Mouse (Mus musculus) kidney, adult 10 weeks (tissue): ENCODE measurements around the gene Olfr576. TPM values are rescaled to one million over a fixed set of nuclear protein-coding genes. Genes with fewer than 3 reads are reported as not detected.

Source experiments
- polyA plus RNA-seq: library from polyadenylated mRNA; stranded (reverse); fragments of 350-450 nt; fragmentation: Illumina TruSeq; extraction: RNeasy Lipid Tissue Mini Kit (QIAGEN cat#74804); gene quantifications from one replicate; pipeline ENCODE4 v1.2.3, GENCODE M21; 2014; ENCODE audit warnings: low read depth, low replicate concordance

Olfr576 gene
- polyA plus RNA-seq = not detected

GRCm38 (mm10) chr7:102962360-102962759 lies at the start of gene Olfr576:
Gene Olfr576 (plus strand): TSS chr7:102962660.

DNA sequence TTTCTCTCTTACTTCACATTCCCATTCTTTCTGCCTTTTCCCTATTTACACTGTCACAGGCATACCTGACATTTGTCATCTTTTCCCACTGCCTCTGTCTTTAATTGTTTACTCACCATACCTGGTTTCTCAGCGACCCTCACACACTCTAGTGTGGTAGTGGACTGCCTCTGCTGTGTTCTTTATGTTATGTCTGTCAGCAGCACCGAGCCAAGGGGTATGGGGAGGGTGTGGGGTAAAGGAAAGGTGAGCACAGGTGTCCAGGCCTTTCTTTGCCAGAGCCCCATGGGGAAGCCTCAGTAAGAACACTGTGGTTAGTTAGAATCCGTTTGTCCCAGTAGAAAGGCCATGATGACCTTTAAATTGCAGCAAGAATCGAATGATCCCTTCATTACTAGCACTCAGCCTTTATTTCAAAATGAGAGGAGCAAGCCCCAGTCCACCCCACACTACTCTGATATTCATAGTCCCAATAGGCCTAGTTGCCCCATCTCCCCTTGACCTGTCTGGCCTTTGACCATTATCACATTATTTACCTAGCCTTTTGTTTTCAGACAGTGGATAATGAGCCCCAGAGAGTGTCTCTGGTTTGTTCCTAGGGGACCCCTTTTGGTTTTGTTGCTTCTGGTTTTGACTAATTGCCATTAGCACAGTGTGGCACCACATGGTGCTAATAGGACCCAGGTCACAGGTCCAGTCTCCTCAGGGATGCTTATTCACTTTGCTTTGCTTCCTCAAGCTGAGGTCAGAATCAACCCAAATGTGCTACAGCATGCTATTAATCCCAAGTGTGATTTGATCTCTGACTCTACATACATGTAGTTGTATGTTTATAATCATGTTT lies 45.2 kb upstream of the Olfr576 start, which contains the start of gene Olfr571:
Olfr571 (minus strand) TSS at position 505 of the 844 bp plus-strand sequence.

DNA sequence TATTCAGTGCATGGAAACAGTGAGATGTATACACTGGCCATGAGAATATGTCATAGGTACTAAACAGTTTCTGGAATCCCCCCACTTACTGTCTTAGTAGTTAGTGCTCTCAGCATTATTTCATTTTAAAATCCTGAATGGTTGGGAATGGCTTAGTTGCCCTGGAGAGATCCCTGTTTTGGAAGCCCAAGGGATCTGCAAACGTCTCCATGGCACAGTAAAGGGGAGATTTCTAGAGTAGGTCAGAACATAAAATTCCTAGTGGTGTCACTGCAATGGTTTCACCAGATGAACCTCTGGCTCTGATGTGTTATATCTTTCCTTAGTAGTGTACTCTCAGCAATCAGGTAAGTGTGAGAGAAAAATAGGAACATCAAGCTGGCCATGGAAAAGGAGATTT lies 38.4 kb upstream of the Olfr576 start, which contains the start of gene Olfr572:
Olfr572 (plus strand) TSS at position 301 of the 400 bp plus-strand sequence.

GRCm38 (mm10) chr7:102942475-102942874 lies 20.0 kb upstream of the Olfr576 start, which contains the start of gene Olfr573-ps1:
Gene Olfr573-ps1 (minus strand): TSS chr7:102942575.

DNA sequence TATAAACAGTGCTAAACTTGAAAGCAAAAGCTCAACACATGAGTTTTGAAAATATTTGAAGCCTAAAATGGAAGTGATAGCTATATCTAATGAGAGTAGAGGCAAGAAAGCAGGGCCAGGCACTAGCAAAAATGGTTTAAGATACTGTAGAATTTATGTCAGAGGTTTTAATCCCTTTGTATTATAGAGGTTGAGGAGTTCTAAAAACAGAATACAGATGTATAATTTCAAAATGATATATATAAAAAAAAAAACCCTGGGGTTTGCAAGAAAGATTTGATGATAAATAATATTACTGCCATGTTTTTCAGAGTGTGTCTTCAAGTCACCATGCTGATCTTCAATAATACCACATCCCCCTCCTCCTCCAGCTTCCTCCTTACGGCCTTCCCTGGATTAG lies 14.3 kb upstream of the Olfr576 start, which contains the start of gene Olfr574:
Olfr574 (plus strand) TSS at position 301 of the 400 bp plus-strand sequence.

DNA sequence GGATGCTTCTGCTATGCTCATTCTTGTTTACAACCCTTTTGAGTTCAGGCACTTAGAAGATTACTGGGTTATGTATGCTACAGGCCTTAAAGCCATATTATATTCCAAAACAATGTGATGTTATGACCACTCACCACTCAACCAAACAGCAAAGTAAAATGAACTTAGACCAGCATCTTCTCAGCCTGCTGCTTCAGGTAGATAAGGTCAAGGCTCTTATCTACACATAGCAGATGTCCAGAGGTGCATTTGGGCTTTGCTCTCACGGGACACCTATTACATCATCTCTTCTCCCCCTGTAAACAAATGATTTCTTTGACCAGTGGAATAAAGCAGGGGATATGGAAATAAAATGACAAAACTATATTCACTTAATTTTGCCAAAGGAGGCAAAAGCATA lies 3.9 kb upstream of the Olfr576 start, which contains the start of gene Olfr575:
Olfr575 (minus strand) TSS at position 183 of the 400 bp plus-strand sequence.

DNA sequence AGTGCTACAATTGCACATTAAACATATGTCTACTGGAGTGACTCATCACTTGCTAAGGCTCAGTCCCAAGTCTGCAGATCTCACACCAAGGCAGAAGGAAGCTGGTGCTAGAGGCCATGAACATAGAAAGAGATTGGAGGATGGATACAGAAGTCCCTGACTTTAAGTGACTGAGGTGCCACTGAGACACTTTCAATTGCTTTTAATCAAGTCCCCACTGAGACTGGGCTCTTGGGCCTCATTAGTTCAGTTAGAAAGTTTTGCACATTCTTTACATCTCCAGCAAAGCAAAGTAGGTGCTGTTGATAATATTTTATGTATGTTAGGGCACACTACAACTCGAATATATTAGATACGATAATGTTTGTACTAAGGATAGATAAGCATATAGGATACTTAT lies 13.4 kb downstream of the Olfr576 start, which contains the start of gene Olfr577:
Olfr577 (minus strand) TSS at position 101 of the 400 bp plus-strand sequence.

GRCm38 (mm10) chr7:102989224-102989623 lies 26.8 kb downstream of the Olfr576 start, which contains the start of gene Olfr578:
Gene Olfr578 (minus strand): TSS chr7:102989324.

Other genes starting within 250 kb of the Olfr576 start
- gene Olfr33, start 243.6 kb upstream of the Olfr576 start, polyA plus RNA-seq = not detected
- gene Olfr559, start 235.2 kb upstream of the Olfr576 start, polyA plus RNA-seq = not detected
- not detected for gene Olfr560, start 203.3 kb upstream of the Olfr576 start, polyA plus RNA-seq
- 0.97 TPM for gene Olfr78, start 203.2 kb upstream of the Olfr576 start, polyA plus RNA-seq
- not detected for gene Olfr561, start 191.4 kb upstream of the Olfr576 start, polyA plus RNA-seq
- not detected for gene Olfr564, start 159.2 kb upstream of the Olfr576 start, polyA plus RNA-seq
- not detected for gene Olfr566, start 103.9 kb upstream of the Olfr576 start, polyA plus RNA-seq
- gene Olfr568, start 85.5 kb upstream of the Olfr576 start, polyA plus RNA-seq = not detected
- not detected for gene Olfr569, start 71.8 kb upstream of the Olfr576 start, polyA plus RNA-seq
- gene Olfr570, start 68.1 kb upstream of the Olfr576 start, polyA plus RNA-seq = not detected
- gene Olfr571, start 45.1 kb upstream of the Olfr576 start, polyA plus RNA-seq = not detected
- gene Olfr572, start 38.3 kb upstream of the Olfr576 start, polyA plus RNA-seq = not detected
- not detected for gene Olfr573-ps1, start 20.1 kb upstream of the Olfr576 start, polyA plus RNA-seq
- gene Olfr574, start 14.2 kb upstream of the Olfr576 start, polyA plus RNA-seq = not detected
- not detected for gene Olfr575, start 3.9 kb upstream of the Olfr576 start, polyA plus RNA-seq
- gene Olfr577, start 13.3 kb downstream of the Olfr576 start, polyA plus RNA-seq = not detected
- not detected for gene Olfr578, start 26.7 kb downstream of the Olfr576 start, polyA plus RNA-seq
- gene Olfr582, start 75.4 kb downstream of the Olfr576 start, polyA plus RNA-seq = not detected
- not detected for gene Olfr583, start 88.6 kb downstream of the Olfr576 start, polyA plus RNA-seq
- not detected for gene Olfr584, start 119.2 kb downstream of the Olfr576 start, polyA plus RNA-seq
- not detected for gene Olfr585, start 135.1 kb downstream of the Olfr576 start, polyA plus RNA-seq
- gene Olfr586, start 163.0 kb downstream of the Olfr576 start, polyA plus RNA-seq = not detected
- gene Olfr588-ps1, start 178.2 kb downstream of the Olfr576 start, polyA plus RNA-seq = not detected
- not detected for gene Olfr589, start 193.7 kb downstream of the Olfr576 start, polyA plus RNA-seq
- gene Olfr591, start 215.7 kb downstream of the Olfr576 start, polyA plus RNA-seq = not detected
- not detected for gene Olfr592, start 222.1 kb downstream of the Olfr576 start, polyA plus RNA-seq
- gene Olfr593, start 249.2 kb downstream of the Olfr576 start, polyA plus RNA-seq = not detected